Mouse (Mus musculus) embryonic facial prominence, embryonic 13.5 days (tissue): ENCODE data around the gene Megf8. TPM values are rescaled to one million over a fixed set of nuclear protein-coding genes. Genes with fewer than 3 reads are reported as not detected.

ENCODE experiments used
- ATAC-seq: fragments of 200-750 bp; cut with Nextera tagmentation; 2 replicates; pipeline ENCODE4 v1.8.0; 2017; ENCODE audit warnings: low read depth; ENCODE audit not compliant: insufficient number of reproducible peaks, insufficient read depth, low FRiP score, low TSS enrichment
- H3K27ac ChIP-seq: fragments of 300-500 bp; sonication (generic); 2 replicates; pipeline ENCODE4 v1.5.1; 2015; ENCODE audit warnings: moderate library complexity, mild to moderate bottlenecking, inconsistent platforms
- H3K27me3 ChIP-seq: fragments of 300-500 bp; sonication (generic); 2 replicates; pipeline ENCODE4 v1.6.1; 2015; ENCODE audit warnings: mild to moderate bottlenecking, inconsistent platforms
- H3K36me3 ChIP-seq: fragments of 300-500 bp; sonication (generic); 2 replicates; pipeline ENCODE4 v1.6.1; 2015; ENCODE audit warnings: mild to moderate bottlenecking, inconsistent platforms
- H3K4me1 ChIP-seq: fragments of 300-500 bp; sonication (generic); 2 replicates; pipeline ENCODE4 v1.6.1; 2015; ENCODE audit warnings: inconsistent platforms
- H3K4me2 ChIP-seq: fragments of 300-500 bp; sonication (generic); 2 replicates; pipeline ENCODE4 v1.6.1; 2015; ENCODE audit warnings: moderate library complexity, mild to moderate bottlenecking, inconsistent platforms
- H3K4me3 ChIP-seq: fragments of 300-500 bp; sonication (generic); 2 replicates; pipeline ENCODE4 v1.5.1; 2015; ENCODE audit warnings: mild to moderate bottlenecking, inconsistent platforms
- H3K9ac ChIP-seq: fragments of 300-500 bp; sonication (generic); 2 replicates; pipeline ENCODE4 v1.6.1; 2015; ENCODE audit warnings: mild to moderate bottlenecking, inconsistent platforms
- H3K9me3 ChIP-seq: fragments of 300-500 bp; sonication (generic); 2 replicates; pipeline ENCODE4 v1.6.1; 2016; ENCODE audit warnings: inconsistent platforms
- WGBS: fragments of 180-500 bp; shearing (Covaris S2); methylation state at CpG from one replicate; pipeline ENCODE4 v1.1.7; 2015; ENCODE audit warnings: mixed read lengths; 5-methylcytosine and 5-hydroxymethylcytosine counted together
- polyA plus RNA-seq: library from polyadenylated mRNA; unstranded; fragments of >200 nt; fragmentation: Nextera tagmentation; extraction: Ambion mirVana; gene quantifications from 2 replicates; pipeline ENCODE4 v1.2.1, GENCODE M21; 2015

Gene Megf8
- polyA plus RNA-seq, 1 experiment from 2014 or later = 17.6 TPM

DNA sequence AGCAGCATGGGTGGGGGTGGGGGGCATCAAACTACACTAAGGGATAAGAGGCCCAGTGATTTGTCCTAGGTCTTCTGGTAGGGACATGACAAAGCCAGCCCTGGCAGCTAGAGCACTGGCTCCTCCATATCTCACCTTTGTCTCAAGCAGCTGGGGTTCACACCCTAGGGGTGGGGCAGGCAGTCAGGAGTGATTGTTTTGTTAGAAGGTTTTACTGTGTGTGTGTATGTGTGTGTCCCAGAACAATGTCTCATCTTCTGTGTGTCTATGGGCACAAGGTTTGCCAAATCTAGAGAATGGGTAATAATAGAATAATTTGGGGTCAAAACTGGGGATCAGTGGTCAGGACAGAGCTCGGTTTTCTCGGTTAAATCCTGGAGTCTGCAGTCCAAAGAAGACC is 11.5 kb upstream of the Megf8 start:
- H3K4me3 ChIP-seq = peak overlapping the region; percentile 56
- peak overlapping the region; percentile 49; the same call in 1 of the 2 replicates for H3K9ac ChIP-seq
- H3K36me3 ChIP-seq = no peaks in the 10 kb centered on the region
- peaks cover 22% of the 10 kb centered on the region for H3K27me3 ChIP-seq
- peak overlapping the region; percentile 93 for H3K4me2 ChIP-seq
- peaks cover 10% of the 10 kb centered on the region for H3K4me1 ChIP-seq
- no peak for ATAC-seq
- H3K27ac ChIP-seq = no peak overlapping the region
- WGBS = 4% methylated on average over 2 of the region's 2 CpGs
- no peaks in the 10 kb centered on the region for H3K9me3 ChIP-seq

DNA sequence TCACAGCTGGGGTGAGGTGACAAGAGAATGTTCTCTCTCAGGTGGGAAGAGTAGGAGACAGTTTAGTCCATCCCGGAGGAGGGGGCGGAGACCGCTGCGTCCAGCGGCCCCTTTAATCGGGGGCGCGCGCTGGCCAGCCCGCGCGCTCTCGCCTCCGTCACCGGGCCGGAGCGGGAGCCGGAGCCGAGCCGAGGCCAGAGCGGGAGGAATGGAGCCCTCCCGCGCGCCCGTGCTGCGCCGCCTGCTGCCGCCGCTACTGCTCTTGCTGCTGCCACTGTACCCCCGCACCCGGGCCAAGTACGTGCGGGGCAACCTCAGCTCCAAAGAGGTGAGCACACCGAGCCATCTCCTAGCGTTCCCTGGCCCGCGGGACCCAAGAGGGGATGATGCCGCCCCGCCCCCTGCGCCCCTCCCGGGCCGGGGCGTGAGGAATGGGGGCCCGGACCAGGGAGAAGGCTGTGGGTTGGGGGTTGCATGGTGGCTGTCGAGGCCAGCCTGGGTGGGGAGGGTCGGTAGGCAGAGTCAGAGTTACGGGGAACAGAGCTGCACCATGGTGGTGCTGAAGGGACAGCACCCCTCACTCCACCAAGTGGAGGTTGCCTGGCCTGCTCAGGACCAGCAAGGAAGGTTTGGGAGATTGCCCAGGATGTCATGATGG is 10.9 kb upstream of the Megf8 start, which contains the start of gene Tmem145:
TSS of gene Tmem145 (plus strand) at position 151 of the 658 bp plus-strand sequence.
- peak within 1 kb of the TSS; percentile 56 for H3K4me3 ChIP-seq
- peak within 1 kb of the TSS; percentile 12; the same call in 1 of the 2 replicates for H3K27ac ChIP-seq
- H3K4me2 ChIP-seq = peak within 1 kb of the TSS; percentile 93
- H3K9ac ChIP-seq = peak within 1 kb of the TSS; percentile 49
- H3K36me3 ChIP-seq = no peaks in the 10 kb centered on the region
- ATAC-seq = peak; percentile 72
- H3K9me3 ChIP-seq = no peaks in the 10 kb centered on the region
- peaks cover 10% of the 10 kb centered on the region for H3K4me1 ChIP-seq
- peaks cover 25% of the 10 kb centered on the region for H3K27me3 ChIP-seq
- WGBS = 2% methylated on average over 46 of the region's 47 CpGs

DNA sequence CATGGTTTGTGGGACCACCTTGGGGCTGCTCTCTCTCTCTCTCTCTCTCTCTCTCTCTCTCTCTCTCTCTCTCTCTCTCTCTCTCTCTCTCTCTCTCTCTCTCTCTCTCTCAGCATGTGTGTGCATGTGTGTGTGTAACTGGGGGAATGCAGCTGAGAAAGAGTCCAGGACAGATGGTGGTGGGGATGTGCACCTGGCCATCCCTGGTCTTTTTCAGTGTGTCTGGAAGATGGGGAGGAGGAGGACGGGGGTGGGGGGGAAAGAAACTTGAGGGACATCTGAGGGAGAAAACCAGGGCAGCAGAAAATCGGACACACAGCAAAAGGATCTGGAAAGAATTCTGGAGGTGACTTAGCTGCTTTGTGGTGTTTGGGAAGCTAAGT is 10.4 kb upstream of the Megf8 start:
- H3K27ac ChIP-seq = no peak overlapping the region
- H3K4me3 ChIP-seq = no peak overlapping the region
- H3K27me3 ChIP-seq = peaks cover 30% of the 10 kb centered on the region
- H3K4me2 ChIP-seq = peak overlapping the region; percentile 93; the same call in 1 of the 2 replicates
- WGBS = 49% methylated on average over 2 of the region's 2 CpGs
- peaks cover 10% of the 10 kb centered on the region for H3K4me1 ChIP-seq
- no peaks in the 10 kb centered on the region for H3K36me3 ChIP-seq
- H3K9me3 ChIP-seq = no peaks in the 10 kb centered on the region
- H3K9ac ChIP-seq = no peak overlapping the region
- ATAC-seq = no peak

DNA sequence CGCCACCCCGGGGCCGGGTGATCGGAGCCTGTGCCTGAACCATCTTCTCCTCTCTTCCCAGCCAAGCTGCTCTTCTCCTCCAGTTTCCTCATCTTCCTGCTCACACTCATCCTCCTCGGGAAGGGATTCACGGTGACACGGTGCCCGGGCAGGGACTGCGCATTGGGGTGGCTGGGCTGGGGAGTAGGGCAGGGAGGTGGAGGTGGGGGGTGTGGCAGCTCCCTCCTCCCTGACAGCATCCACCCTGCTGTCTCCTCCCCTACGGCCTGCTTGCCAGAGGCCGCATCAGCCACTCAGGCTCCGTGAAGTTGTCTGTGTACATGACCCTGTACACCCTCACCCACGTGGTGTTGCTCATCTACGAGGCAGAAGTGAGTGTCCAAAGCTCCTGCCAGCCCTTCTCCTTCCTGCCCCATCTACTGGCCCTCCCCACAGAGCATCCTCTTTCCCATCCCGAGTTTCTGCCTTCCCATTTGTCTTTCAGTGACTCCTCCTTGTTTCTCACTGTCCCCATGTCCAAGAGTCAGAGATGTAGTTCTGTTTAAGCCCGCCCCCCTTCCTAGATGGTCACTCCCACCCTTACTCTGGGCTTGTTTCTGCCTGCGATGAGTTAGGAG is 8.2 kb upstream of the Megf8 start:
- no peak; the same call in 1 of the 2 replicates for ATAC-seq
- peaks cover 10% of the 10 kb centered on the region for H3K4me1 ChIP-seq
- no peaks in the 10 kb centered on the region for H3K36me3 ChIP-seq
- H3K4me2 ChIP-seq = no peak overlapping the region
- H3K9ac ChIP-seq = no peak overlapping the region
- peaks cover 52% of the 10 kb centered on the region for H3K27me3 ChIP-seq
- H3K27ac ChIP-seq = no peak overlapping the region
- H3K4me3 ChIP-seq = no peak overlapping the region
- H3K9me3 ChIP-seq = no peaks in the 10 kb centered on the region
- 59% methylated on average over 17 of the region's 17 CpGs for WGBS

DNA sequence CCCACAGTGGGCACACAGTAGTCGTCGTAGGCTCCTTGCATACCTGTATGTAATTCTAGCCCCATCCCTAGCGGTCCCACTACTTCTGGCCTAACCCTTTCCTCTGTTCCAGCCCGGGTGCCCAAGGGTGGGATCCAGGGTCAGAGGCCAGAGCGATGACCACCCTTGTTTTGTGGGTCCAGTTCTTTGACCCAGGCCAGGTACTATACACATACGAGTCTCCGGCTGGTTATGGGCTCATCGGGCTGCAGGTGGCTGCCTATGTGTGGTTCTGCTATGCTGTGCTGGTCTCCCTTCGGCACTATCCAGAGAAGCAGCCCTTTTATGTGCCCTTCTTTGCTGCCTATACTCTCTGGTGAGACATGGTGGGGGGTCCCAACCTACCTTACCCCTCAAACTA is 7.5 kb upstream of the Megf8 start:
- no peaks in the 10 kb centered on the region for H3K9me3 ChIP-seq
- H3K4me2 ChIP-seq = no peak overlapping the region
- H3K27ac ChIP-seq = no peak overlapping the region
- H3K36me3 ChIP-seq = no peaks in the 10 kb centered on the region
- no peak overlapping the region for H3K9ac ChIP-seq
- peaks cover 58% of the 10 kb centered on the region for H3K27me3 ChIP-seq
- WGBS = 81% methylated on average over 9 of the region's 9 CpGs
- peaks cover 10% of the 10 kb centered on the region for H3K4me1 ChIP-seq
- no peak overlapping the region for H3K4me3 ChIP-seq
- ATAC-seq = no peak

DNA sequence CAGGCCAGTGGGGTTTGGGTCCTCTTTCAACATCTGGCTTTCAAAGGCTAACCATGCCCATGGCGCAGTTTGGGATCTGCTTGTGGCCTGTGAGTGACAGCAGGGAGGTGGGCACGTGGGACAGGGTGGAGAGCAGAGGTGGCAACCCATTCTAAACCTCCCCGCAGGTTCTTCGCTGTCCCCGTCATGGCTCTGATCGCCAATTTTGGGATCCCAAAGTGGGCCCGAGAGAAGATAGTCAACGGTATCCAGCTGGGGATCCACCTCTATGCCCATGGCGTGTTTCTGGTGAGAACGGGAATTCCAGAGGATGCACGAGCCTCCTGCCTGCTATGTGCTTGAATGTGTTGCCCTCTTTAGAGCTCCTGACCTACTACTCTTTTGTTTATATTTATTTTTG is 5.8 kb upstream of the Megf8 start:
- H3K4me3 ChIP-seq = no peak overlapping the region
- H3K9me3 ChIP-seq = no peaks in the 10 kb centered on the region
- H3K27ac ChIP-seq = no peak overlapping the region
- no peak for ATAC-seq
- H3K9ac ChIP-seq = no peak overlapping the region
- H3K36me3 ChIP-seq = no peaks in the 10 kb centered on the region
- 78% methylated on average over 11 of the region's 11 CpGs for WGBS
- peaks cover 16% of the 10 kb centered on the region for H3K4me1 ChIP-seq
- H3K27me3 ChIP-seq = peaks cover 72% of the 10 kb centered on the region
- H3K4me2 ChIP-seq = no peak overlapping the region

DNA sequence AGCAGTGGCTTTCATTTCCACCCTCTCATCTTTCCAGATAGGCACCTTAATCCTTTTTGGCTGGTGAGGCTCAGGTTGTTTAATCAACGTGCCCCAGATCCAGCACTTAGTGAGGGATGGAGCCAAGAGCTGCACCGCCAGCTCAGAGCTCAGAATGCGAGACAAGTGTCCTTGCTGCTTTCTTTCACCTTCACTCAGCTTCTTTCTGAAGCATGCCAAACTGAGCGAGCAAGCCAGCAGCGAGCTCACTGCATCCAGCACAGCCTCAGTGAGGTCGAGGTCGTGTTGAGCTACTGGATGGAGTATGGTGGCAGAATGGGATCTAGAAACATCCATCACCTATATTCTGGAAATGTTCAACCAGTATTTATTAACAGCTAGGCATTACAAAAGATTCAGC is 3.6 kb upstream of the Megf8 start:
- no peak for ATAC-seq
- H3K4me2 ChIP-seq = no peak overlapping the region
- H3K9me3 ChIP-seq = no peaks in the 10 kb centered on the region
- H3K9ac ChIP-seq = no peak overlapping the region
- H3K27me3 ChIP-seq = peaks cover 63% of the 10 kb centered on the region
- peaks cover 26% of the 10 kb centered on the region for H3K4me1 ChIP-seq
- 46% methylated on average over 7 of the region's 7 CpGs for WGBS
- no peak overlapping the region for H3K4me3 ChIP-seq
- H3K27ac ChIP-seq = no peak overlapping the region
- H3K36me3 ChIP-seq = no peaks in the 10 kb centered on the region

DNA sequence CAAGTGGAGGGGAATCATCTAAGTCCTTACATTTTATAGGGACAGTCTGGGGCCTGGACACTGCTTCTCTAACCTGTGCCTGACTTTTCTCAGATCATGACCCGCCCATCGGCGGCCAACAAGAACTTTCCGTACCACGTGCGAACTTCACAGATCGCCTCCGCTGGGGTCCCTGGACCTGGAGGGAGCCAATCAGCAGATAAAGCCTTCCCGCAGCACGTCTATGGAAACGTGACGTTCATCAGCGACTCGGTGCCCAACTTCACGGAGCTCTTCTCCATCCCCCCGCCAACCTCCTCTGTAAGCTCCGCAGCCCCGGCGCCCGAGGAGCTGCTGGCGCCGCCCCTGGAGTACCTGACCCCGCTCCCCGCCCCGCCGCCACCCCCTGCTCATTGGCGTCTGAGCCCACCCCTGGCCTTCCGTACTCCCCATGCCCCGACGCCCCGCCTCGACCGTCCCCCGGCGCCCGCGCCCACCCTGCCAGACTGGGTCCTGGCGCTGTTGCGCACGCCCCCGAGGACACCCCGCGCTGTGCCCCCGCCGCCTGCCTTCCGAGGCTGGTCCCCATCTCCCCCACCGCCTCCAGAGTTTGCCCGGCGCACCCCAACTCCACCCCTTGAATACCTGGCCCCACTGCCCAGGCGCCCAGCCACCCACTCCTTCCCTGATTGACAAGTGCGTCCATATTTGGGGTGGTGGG is 2.2 kb upstream of the Megf8 start:
- H3K27me3 ChIP-seq = peaks cover 50% of the 10 kb centered on the region
- no peak overlapping the region for H3K27ac ChIP-seq
- WGBS = 1% methylated on average over 51 of the region's 51 CpGs
- peak overlapping the region; percentile 73 for H3K4me3 ChIP-seq
- ATAC-seq = no peak
- peak overlapping the region; percentile 99 for H3K4me2 ChIP-seq
- H3K4me1 ChIP-seq = peaks cover 32% of the 10 kb centered on the region
- peak overlapping the region; percentile 71 for H3K9ac ChIP-seq
- H3K36me3 ChIP-seq = 0 out of 2 replicates have a peak, but pooled peaks cover under 1% of the 10 kb centered on the region
- no peaks in the 10 kb centered on the region for H3K9me3 ChIP-seq

DNA sequence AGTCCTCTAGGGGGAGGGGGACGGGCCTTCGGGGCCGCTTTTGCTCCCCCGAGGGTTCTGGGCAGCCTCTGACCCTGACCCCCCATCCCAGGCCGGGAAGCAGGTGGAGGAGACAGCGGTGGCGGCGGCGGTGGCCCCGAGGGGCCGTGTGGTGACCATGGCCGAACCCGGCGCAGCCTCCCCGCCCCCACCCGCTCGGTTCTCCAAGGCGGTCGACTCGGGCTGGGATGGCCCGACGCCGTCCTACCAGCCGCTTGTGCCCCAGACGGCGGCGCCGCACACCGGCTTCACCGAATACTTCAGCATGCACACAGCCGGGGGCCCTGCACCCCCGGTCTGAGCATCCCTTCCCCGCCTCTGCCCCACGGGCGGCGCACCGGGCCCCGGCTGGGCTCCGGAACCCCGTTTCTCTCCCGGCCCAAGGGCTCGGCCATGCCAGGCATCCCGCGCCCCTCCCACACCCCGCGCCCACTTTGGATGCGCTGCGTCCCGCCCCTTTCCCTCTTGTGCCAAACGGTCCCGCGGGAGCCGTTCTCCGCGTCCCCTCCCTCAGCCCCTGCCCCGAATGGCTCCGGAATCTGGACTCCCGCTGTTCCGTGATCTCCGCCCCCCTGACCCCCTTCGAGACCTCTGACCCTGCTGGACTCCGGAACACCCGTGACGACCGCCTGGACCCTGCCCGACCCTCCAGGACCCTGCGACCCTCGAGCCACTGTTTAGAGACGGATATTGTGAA is 1.5 kb upstream of the Megf8 start:
- peak overlapping the region; percentile 73 for H3K4me3 ChIP-seq
- peaks cover 50% of the 10 kb centered on the region for H3K27me3 ChIP-seq
- peak overlapping the region; percentile 99 for H3K4me2 ChIP-seq
- no peaks in the 10 kb centered on the region for H3K9me3 ChIP-seq
- 0 out of 2 replicates have a peak, but pooled peaks cover 3% of the 10 kb centered on the region for H3K36me3 ChIP-seq
- peaks cover 32% of the 10 kb centered on the region for H3K4me1 ChIP-seq
- H3K27ac ChIP-seq = peak overlapping the region; percentile 22; the same call in 1 of the 2 replicates
- peak overlapping the region; percentile 71 for H3K9ac ChIP-seq
- 1% methylated on average over 54 of the region's 69 CpGs for WGBS
- ATAC-seq = no peak

DNA sequence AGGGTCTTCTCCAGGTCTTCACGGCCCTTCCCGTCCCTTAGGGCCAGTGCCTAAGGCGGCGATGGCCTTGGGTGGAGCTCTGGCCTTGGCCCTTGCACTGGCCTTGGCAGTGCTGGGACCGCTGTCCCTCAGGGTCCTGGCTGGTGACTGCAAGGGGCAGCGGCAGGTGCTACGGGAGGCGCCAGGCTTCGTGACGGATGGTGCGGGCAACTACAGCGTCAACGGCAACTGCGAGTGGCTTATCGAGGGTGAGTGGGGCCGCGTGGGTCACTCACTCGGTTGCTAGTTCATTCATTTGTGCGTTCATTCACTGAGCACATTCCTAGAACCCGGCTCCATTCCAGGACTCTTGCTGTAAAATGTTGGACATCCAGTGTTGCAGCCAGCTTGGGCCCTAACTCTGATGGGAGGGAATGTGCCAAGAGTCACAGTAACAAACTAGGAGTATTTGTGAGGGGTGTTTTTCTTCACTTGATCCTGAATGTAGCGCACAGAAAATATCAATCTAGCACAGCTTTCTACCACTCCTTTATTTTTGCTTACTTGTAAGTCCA is 559 bp downstream of the Megf8 start:
- Histone ChIP-seq H3K27me3 (peaks cover 33% of the 10 kb centered on the region), H3K27ac (peak overlapping the region; percentile 90), H3K36me3 (0 out of 2 replicates have a peak, but pooled peaks cover 3% of the 10 kb centered on the region), H3K9ac (peak overlapping the region; percentile 94), H3K4me3 (peak overlapping the region; percentile 73), H3K4me2 (peak overlapping the region; percentile 99), H3K4me1 (peaks cover 44% of the 10 kb centered on the region), H3K9me3 (no peaks in the 10 kb centered on the region)
- WGBS = 20% methylated on average over 21 of the region's 21 CpGs
- no peak for ATAC-seq

DNA sequence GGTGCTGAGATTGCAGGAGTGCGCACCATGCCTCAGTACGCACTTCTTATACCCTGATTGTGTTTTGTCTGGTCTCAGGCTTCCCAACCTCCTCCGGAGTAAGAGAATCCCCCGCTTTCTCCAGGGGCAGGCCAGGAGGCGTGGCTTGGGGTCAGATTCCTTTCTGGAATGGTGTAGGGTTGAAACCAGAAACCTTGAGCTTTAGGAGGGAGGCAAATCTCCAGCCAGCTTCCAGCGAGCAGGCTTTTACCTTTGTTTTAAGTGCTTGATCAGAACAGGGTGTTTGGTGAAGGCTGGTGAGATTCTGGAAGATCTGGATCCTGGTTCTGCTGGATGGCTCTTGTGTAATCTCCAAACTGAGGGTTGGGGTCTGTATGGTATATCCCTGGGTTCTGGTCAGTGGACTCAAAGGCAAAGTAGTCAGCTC is 5.1 kb downstream of the Megf8 start:
- H3K9ac ChIP-seq = peak overlapping the region; percentile 51
- ATAC-seq = peak; percentile 80
- peak overlapping the region; percentile 94 for H3K27ac ChIP-seq
- peaks cover 16% of the 10 kb centered on the region; the same call in 1 of the 2 replicates for H3K36me3 ChIP-seq
- peaks cover 37% of the 10 kb centered on the region for H3K4me1 ChIP-seq
- H3K9me3 ChIP-seq = no peaks in the 10 kb centered on the region
- 2% methylated on average over 6 of the region's 6 CpGs for WGBS
- no peaks in the 10 kb centered on the region for H3K27me3 ChIP-seq
- H3K4me2 ChIP-seq = peak overlapping the region; percentile 50
- peak overlapping the region; percentile 30 for H3K4me3 ChIP-seq
